Mouse (Mus musculus) stomach, embryonic 14.5 days (tissue): ENCODE data around the gene Cux1. TPM values are rescaled to one million over a fixed set of nuclear protein-coding genes. Genes with fewer than 3 reads are reported as not detected.

Experiments
- ATAC-seq: fragments of 200-750 bp; cut with Nextera tagmentation; 2 replicates; pipeline ENCODE4 v1.8.0; 2017; ENCODE audit warnings: low read depth, moderate TSS enrichment; ENCODE audit not compliant: insufficient number of reproducible peaks, insufficient read depth, low FRiP score
- H3K27ac ChIP-seq: fragments of 300-500 bp; sonication (generic); 2 replicates; pipeline ENCODE4 v1.5.1; 2014; ENCODE audit warnings: mild to moderate bottlenecking, low read length, moderate library complexity, mixed read lengths
- H3K27me3 ChIP-seq: fragments of 300-500 bp; sonication (generic); 2 replicates; pipeline ENCODE4 v1.6.1; 2014; ENCODE audit warnings: low read length, control low read depth, mixed read lengths; ENCODE audit not compliant: control insufficient read depth, insufficient read depth
- H3K36me3 ChIP-seq: fragments of 300-500 bp; sonication (generic); 2 replicates; pipeline ENCODE4 v1.6.1; 2014; ENCODE audit warnings: mild to moderate bottlenecking, control low read depth, low read length, moderate library complexity, mixed read lengths; ENCODE audit not compliant: control insufficient read depth, insufficient read depth
- H3K4me1 ChIP-seq: fragments of 300-500 bp; sonication (generic); 2 replicates; pipeline ENCODE4 v1.6.1; 2014; ENCODE audit warnings: low read length, control low read depth, mixed read lengths; ENCODE audit not compliant: control insufficient read depth, insufficient read depth
- H3K4me2 ChIP-seq: fragments of 300-500 bp; sonication (generic); replicated peaks from 2 replicates; pipeline ENCODE4 v1.6.1; 2014; ENCODE audit warnings: low read depth, low read length, control low read depth
- H3K4me3 ChIP-seq: fragments of 300-500 bp; sonication (generic); 2 replicates; pipeline ENCODE4 v1.5.1; 2014; ENCODE audit warnings: low read depth, low read length, control low read depth
- H3K9ac ChIP-seq: fragments of 300-500 bp; sonication (generic); replicated peaks from 2 replicates; pipeline ENCODE4 v1.6.1; 2014; ENCODE audit warnings: low read depth, mild to moderate bottlenecking, control low read depth, low read length, moderate library complexity, mixed read lengths
- H3K9me3 ChIP-seq: fragments of 300-500 bp; sonication (generic); 2 replicates; pipeline ENCODE4 v1.6.1; 2016; ENCODE audit warnings: low read depth, low read length, control low read depth; ENCODE audit not compliant: control insufficient read depth
- WGBS: fragments of 180-500 bp; shearing (Covaris S2); extraction: QIAGEN DNeasy Blood & Tissue Kit; methylation state at CpG from one replicate; pipeline ENCODE4 v1.1.7; 2014; 5-methylcytosine and 5-hydroxymethylcytosine counted together
- polyA plus RNA-seq: library from polyadenylated mRNA; unstranded; fragments of >200 nt; fragmentation: Nextera tagmentation; extraction: Ambion mirVana; gene quantifications from 2 replicates; pipeline ENCODE4 v1.2.1, GENCODE M21; 2014

Gene Cux1
- polyA plus RNA-seq, 1 experiment from 2014 or later: 92.8 TPM

DNA sequence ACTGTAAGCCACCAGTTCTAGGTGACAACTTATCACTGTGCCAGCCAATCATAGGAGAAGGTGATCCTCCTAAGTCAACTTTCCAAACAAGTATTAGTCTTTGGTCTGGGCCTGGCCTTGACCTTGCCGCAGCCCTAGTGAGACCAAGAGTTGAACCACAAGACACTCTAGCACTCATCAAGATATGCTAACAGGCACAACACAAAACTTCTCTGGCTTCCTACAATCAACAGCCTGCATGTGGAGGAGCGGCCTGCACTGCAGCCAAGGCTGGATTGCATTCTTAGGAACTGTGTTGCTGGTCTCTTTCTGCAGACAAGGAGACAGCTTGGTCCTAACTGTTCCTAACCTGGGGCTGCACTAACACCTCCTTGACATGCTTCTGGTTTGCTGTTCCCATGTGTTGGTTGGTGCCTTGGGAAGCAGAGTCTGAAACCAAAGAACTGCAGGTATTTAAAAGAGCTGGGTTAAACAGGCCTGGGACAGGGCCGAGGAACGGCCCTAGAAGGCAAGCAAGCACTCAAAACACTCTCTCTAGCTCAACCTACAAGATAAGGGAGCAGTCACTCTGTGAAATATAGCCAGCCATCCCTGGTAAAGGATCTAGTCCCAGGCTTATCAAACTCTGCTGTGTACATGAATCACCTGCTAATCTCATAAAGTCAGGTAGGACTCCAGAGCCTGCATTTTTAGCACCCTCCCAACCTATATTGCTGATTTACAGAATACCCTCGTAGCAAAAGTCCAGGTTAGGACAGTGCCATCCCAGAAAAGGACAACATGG, 27.0 kb downstream of the Cux1 start:
- H3K27ac ChIP-seq: no peak overlapping the region
- H3K9me3 ChIP-seq: no peaks in the 10 kb centered on the region
- H3K36me3 ChIP-seq: no peaks in the 10 kb centered on the region
- H3K27me3 ChIP-seq: no peaks in the 10 kb centered on the region
- no peak overlapping the region for H3K4me3 ChIP-seq
- H3K9ac ChIP-seq: no peak overlapping the region
- H3K4me2 ChIP-seq: no peak overlapping the region
- peaks cover 11% of the 10 kb centered on the region; the same call in 1 of the 2 replicates for H3K4me1 ChIP-seq
- WGBS: 72% methylated on average over 5 of the region's 5 CpGs
- no peak for ATAC-seq

DNA sequence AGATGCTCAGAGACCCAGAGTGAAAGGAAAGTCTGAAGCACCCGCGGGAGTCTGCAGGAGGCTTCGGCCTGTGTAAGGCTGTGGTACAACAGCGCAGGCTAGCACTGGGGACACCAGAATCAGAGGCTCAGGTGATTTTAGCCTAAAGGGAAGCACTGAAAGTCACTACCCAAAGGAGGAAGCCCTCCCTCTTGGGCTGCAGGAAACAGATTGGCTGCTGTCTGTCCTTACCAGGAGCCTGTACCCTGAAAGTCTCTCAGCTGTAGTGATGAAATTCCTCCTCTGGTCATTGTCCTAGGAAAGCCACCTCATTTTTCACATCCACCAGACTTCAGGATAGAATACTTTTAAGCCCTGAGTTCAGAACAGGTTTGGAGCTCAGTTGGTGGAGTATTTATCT, 30.5 kb downstream of the Cux1 start:
- Histone ChIP-seq H3K4me3 (no peak overlapping the region), H3K9me3 (no peaks in the 10 kb centered on the region), H3K4me1 (peaks cover 24% of the 10 kb centered on the region), H3K36me3 (no peaks in the 10 kb centered on the region), H3K27ac (no peak overlapping the region), H3K9ac (no peak overlapping the region), H3K4me2 (no peak overlapping the region), H3K27me3 (no peaks in the 10 kb centered on the region)
- ATAC-seq: no peak
- 85% methylated on average over 4 of the region's 4 CpGs for WGBS

DNA sequence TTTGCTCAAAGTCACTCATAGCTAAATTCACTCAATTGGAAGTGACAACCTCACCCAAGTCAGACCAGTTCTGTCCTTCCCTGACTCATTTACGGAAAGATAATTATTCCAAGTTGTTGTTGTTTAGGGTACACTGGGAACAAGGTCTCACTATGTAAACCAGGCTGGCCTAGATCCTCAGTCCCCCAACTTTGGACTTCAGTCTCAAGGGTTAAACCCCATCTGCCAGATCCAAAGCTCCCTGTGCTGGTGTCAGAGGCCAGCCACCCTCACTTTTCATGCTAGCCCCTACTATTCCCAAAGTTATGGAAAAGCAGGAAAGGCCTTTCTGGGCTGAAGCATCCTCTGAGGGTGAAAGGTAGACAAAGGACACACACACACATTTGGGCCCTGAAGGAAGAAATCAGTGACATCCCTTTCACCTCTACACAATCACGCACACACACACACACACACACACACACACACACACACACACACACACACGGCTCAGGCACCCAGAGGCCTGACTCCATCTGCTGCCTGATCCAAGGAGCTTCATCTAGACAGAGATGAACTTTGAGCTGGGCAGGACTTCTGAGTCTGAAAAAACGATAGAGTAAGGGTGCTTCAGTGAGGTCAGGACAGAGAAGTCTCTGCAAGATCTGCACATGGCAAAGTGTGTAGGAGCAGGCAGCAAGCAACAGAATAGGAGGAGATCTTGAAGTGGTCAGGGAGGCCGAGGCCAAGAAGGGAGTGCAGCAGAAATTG, 31.1 kb downstream of the Cux1 start:
- no peak overlapping the region for H3K4me3 ChIP-seq
- no peak for ATAC-seq
- H3K27me3 ChIP-seq: no peaks in the 10 kb centered on the region
- H3K9me3 ChIP-seq: no peaks in the 10 kb centered on the region
- no peak overlapping the region for H3K4me2 ChIP-seq
- no peak overlapping the region for H3K27ac ChIP-seq
- 58% methylated on average over 5 of the region's 5 CpGs for WGBS
- H3K4me1 ChIP-seq: peaks cover 24% of the 10 kb centered on the region
- no peak overlapping the region for H3K9ac ChIP-seq
- no peaks in the 10 kb centered on the region for H3K36me3 ChIP-seq

DNA sequence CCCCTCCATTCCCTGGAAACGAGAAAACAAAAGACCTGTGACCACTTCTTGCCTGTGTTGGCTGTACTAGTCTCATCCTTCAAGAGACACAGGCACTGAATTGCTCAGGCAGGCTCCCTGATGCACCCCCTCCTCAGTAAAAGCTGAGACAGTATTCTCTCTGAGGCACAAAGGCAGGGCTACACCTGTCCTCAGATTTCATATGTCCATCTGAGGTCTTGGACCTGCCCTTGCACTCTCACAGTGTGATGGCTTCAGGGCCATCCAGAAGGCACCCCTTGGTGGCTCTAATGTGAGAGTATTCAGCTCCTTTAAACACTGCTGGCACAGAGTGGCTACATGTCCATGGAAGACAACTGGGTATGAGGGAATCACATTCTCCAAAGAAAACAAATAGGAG, 32.1 kb downstream of the Cux1 start:
- 65% methylated on average over 1 of the region's 1 CpGs for WGBS
- peaks cover 20% of the 10 kb centered on the region for H3K4me1 ChIP-seq
- no peaks in the 10 kb centered on the region for H3K36me3 ChIP-seq
- no peak overlapping the region for H3K4me3 ChIP-seq
- H3K9me3 ChIP-seq: no peaks in the 10 kb centered on the region
- no peak overlapping the region for H3K27ac ChIP-seq
- H3K27me3 ChIP-seq: no peaks in the 10 kb centered on the region
- no peak overlapping the region for H3K4me2 ChIP-seq
- ATAC-seq: no peak
- H3K9ac ChIP-seq: no peak overlapping the region

DNA sequence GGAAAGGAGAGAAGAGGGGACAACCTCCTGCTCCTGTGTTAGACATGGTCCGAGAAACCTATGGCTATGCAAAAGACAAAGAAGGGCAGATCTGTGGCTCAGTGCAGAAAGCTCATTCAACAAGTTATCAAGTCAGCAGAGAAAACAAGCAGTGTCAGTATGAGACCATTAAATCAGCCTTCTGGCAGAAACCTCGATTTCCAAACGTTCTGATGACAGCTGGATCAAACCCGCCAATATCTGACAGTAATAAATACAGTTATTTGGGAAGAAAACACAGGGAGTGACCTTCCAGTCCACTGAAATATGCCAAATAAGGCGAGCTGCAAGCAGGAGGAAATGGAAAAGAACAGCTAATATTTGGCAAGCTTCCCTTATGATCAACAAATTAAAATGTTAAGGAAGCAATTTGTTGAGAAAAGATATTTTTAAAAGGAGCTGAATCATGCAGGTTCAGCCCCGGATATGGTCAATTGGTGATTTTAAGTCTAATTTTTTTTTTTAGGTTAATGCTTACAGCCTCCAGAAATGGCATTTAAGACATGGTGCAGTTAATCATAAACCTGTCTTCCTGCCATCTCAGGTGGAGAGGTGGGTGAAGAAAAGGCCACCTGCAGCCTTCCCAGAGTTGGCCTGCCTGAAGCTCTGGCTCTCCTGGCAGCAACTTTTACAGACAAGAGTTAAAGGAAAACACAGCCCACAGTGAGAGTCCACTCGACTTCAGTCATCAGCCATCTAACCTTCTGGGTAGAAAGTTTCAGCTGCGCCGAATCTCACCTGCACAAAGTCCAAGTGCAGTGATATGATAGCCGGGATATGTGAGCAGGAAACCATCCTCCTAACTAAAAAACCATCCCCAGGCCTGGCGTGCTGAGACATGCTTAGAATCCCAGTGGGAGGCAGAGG, 33.7 kb downstream of the Cux1 start:
- Histone ChIP-seq H3K36me3 (no peaks in the 10 kb centered on the region), H3K4me1 (peaks cover 19% of the 10 kb centered on the region), H3K4me2 (no peak overlapping the region), H3K9ac (no peak overlapping the region), H3K9me3 (no peaks in the 10 kb centered on the region), H3K27ac (no peak overlapping the region), H3K4me3 (no peak overlapping the region), H3K27me3 (no peaks in the 10 kb centered on the region)
- no peak for ATAC-seq
- 69% methylated on average over 11 of the region's 11 CpGs for WGBS

DNA sequence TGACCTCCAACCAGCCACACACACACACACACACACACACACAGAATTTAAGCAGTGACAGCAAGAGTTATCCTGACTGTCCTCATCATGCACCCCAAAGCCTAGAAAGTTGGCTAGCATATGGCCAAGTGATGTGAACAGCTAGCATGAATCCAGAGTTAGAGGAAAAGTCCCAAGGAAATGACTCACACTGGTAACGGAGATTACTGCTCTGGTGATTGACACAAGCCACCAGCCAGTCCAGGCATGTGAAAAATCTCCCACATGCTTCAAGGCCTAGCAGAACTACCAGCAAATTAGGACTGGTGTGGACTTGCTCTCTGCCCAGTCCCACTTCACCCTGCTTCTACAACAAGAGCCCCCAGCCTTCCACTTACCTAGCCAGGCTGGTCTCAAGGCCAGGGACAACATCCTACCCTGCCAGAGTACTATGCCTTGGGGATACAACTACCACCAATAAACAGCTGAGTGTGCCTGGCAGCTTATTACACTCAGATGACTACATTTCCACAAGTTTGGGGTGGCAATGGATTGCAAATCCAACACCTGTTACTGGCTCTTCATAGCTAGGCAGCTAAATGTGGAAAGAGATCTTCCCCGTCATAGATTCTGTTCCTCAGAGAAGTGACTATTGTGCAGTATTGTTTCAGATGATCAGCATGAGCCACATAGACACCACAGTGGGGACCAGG, 35.5 kb downstream of the Cux1 start:
- H3K4me1 ChIP-seq: peaks cover 18% of the 10 kb centered on the region
- no peak for ATAC-seq
- 72% methylated on average over 2 of the region's 2 CpGs for WGBS
- no peak overlapping the region for H3K4me2 ChIP-seq
- H3K27me3 ChIP-seq: no peaks in the 10 kb centered on the region
- no peaks in the 10 kb centered on the region for H3K9me3 ChIP-seq
- H3K36me3 ChIP-seq: no peaks in the 10 kb centered on the region
- no peak overlapping the region for H3K9ac ChIP-seq
- no peak overlapping the region for H3K4me3 ChIP-seq
- H3K27ac ChIP-seq: no peak overlapping the region

DNA sequence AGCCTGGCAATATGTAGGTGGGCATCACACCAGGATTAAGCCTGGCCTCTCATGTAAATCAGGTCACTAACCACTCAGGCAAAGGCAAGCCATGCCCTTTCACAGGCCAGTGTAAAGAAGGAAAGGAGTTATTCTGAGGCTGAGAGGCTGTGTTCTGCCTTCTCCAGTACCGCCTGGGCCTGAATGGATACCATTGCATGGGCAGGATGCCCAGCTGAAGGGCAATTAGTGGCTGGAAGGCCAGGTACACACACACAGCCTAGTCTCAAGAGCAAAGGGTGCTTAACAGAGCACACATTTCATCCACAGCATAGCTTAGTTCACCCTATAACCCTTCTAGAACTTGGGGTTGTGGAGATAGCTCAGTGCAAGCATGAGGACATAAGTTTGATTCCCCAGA, 36.4 kb downstream of the Cux1 start:
- WGBS: 95% methylated on average over 1 of the region's 1 CpGs

DNA sequence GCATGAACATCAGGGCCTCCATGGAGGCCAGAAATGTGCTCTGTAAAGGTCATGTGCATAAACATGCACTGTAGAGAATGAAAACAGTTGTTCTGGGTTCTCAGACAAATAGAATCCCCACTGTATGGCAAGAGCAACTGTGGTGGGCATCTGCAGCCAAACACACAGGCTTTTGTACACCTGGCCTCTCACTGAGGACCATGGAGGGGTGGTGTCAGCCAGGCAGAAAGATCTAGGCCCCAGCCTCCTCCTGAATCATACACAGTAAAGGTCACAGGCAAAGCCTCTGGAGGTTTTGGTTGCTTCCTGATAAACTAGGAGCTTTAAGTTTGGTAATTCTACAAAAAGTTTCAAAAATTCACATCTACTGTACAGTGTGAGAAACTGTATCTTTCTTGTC, 38.1 kb downstream of the Cux1 start:
- no peak overlapping the region for H3K4me2 ChIP-seq
- H3K4me3 ChIP-seq: no peak overlapping the region
- H3K4me1 ChIP-seq: peaks cover 11% of the 10 kb centered on the region
- H3K27ac ChIP-seq: no peak overlapping the region
- H3K36me3 ChIP-seq: no peaks in the 10 kb centered on the region
- no peak overlapping the region for H3K9ac ChIP-seq
- ATAC-seq: no peak
- H3K9me3 ChIP-seq: no peaks in the 10 kb centered on the region
- H3K27me3 ChIP-seq: no peaks in the 10 kb centered on the region

More for the DNA sequence above, 36.4 kb downstream of the Cux1 start:
- Histone ChIP-seq H3K4me2 (no peak overlapping the region), H3K9me3 (no peaks in the 10 kb centered on the region), H3K27me3 (no peaks in the 10 kb centered on the region), H3K4me1 (peaks cover 13% of the 10 kb centered on the region), H3K9ac (no peak overlapping the region), H3K36me3 (no peaks in the 10 kb centered on the region), H3K4me3 (no peak overlapping the region), H3K27ac (no peak overlapping the region)
- no peak for ATAC-seq
